8 mouse cellular contexts compared by ENCODE assay signal in genomic region chr14:20180751-20181162, GRCm38 (mm10). TPM values are rescaled to one million over a fixed set of nuclear protein-coding genes. Genes with fewer than 3 reads are reported as not detected.
DNase-seq lines count a peak whose midpoint lies in the region; ATAC-seq lines count a peak whose summit lies in the region.

No protein-coding gene starts in this region.

- H3K27ac ChIP-seq in forebrain, embryonic 10.5 days: peak overlapping the region; percentile 90

- H3K4me1 ChIP-seq in forebrain, embryonic 10.5 days: peaks cover 73% of the 10 kb centered on the region

- intact Hi-C loops in left cerebral cortex, postnatal 10 days (cut with DNase I): loop anchor here (5.0 kb wide), 1 partner anchor 43 kb away; the partner anchor contains the start of gene Saysd1

- peak; percentile 46 for ATAC-seq in inflammation-experienced regulatory T-cells, adult 6 months

- peaks cover 13% of the 10 kb centered on the region for H3K36me3 ChIP-seq in forebrain, embryonic 10.5 days (replicated peaks)

- peak overlapping the region; percentile 74 for H3K4me3 ChIP-seq in forebrain, embryonic 10.5 days

- no peaks in the 10 kb centered on the region for H3K9me3 ChIP-seq in forebrain, embryonic 10.5 days

- no peaks in the 10 kb centered on the region; the same call in 1 of the 2 replicates for H3K27me3 ChIP-seq in forebrain, embryonic 10.5 days (ENCODE audit: poor library complexity, severe bottlenecking)

- under 1% methylated on average over 24 of the region's 24 CpGs for WGBS in forebrain, embryonic 10.5 days

- DNase-seq in CD4-positive, CD25-positive, alpha-beta regulatory T cell, adult 2 months (ENCODE audit: low read depth, low spot score): peak; percentile 48
- peak; percentile 74 to 85 for DNase-seq in adrenal gland, adult (ENCODE audit: inconsistent age in 2 of 2, low spot score in 1 of 2)
- peak; percentile 48 for DNase-seq in forebrain, embryonic 10.5 days (ENCODE audit: extremely low spot score, low spot score)
- peak; percentile 55 for DNase-seq in lung, postnatal 14 days
- DNase-seq in spleen, adult 18-20 months: peak; percentile 24 to 32
- DNase-seq in left cerebral cortex, postnatal 10 days (ENCODE audit: extremely low spot score in 1 of 2, low spot score in 2 of 2): no peak
- no peak for DNase-seq in layer of hippocampus, postnatal 25 days (ENCODE audit: extremely low spot score in 1 of 2, low spot score in 1 of 2)

RNA-seq across cellular contexts. Expression of gene Kcnk5, which starts 0.9 kb away (rescaled TPM):
- 16.1 and 16.8 TPM in 2 replicates for polyA plus RNA-seq in forebrain, embryonic 10.5 days (2016; fragmentation: Nextera tagmentation; extraction: Ambion mirVana)
- 1 to 10 TPM; 4.2 to 7.5 (median 5.4) TPM for polyA plus RNA-seq in inflammation-experienced regulatory T-cells, adult 6 months (2017; shearing (Covaris generic))
- under 1 TPM; 0.34 to 0.36 TPM for total RNA-seq in left cerebral cortex, postnatal 10 days (2021)
- total RNA-seq in layer of hippocampus, postnatal 25 days (2021): under 1 TPM; 0.42 to 0.57 TPM

RNA-seq across cellular contexts. Expression of gene Saysd1, which starts 42.4 kb away (rescaled TPM):
- 10.9 and 11.9 TPM in 2 replicates for polyA plus RNA-seq in forebrain, embryonic 10.5 days (2016; fragmentation: Nextera tagmentation; extraction: Ambion mirVana)
- 10 to 100 TPM; 21.3 to 40.2 (median 21.6) TPM for polyA plus RNA-seq in inflammation-experienced regulatory T-cells, adult 6 months (2017; shearing (Covaris generic))
- total RNA-seq in left cerebral cortex, postnatal 10 days (2021): 1 to 10 TPM; 4.6 to 4.8 TPM
- 1 to 10 TPM; 5.5 to 6.0 TPM for total RNA-seq in layer of hippocampus, postnatal 25 days (2021)

Comparison
In these comparisons a context has a peak if more than half of its experiments do, and no peak if none do; other contexts are left out.
1. DNase-seq: peak in CD4-positive, CD25-positive, alpha-beta regulatory T cell, adult 2 months (single experiment), adrenal gland, adult (2 of 2), forebrain, embryonic 10.5 days (single experiment), lung, postnatal 14 days (single experiment) and spleen, adult 18-20 months (2 of 2); none in left cerebral cortex, postnatal 10 days (0 of 2) and layer of hippocampus, postnatal 25 days (0 of 2).